Mouse (Mus musculus) hindbrain, postnatal 0 days (tissue): ENCODE results near the gene Igsf11. TPM values are rescaled to one million over a fixed set of nuclear protein-coding genes. Genes with fewer than 3 reads are reported as not detected.

Experiments
- ATAC-seq: fragments of 200-750 bp; cut with Nextera tagmentation; 2 replicates; pipeline ENCODE4 v1.8.0; 2017; ENCODE audit warnings: mild to moderate bottlenecking, moderate TSS enrichment, moderate library complexity
- DNase-seq: peaks from one replicate; pipeline ENCODE4 v3.0.0-alpha.2; 2015; ENCODE audit warnings: low spot score
- H3K27ac ChIP-seq: fragments of 300-500 bp; sonication (generic); 2 replicates; pipeline ENCODE4 v1.5.1; 2014; ENCODE audit warnings: mild to moderate bottlenecking
- H3K27me3 ChIP-seq: fragments of 300-500 bp; sonication (generic); 2 replicates; pipeline ENCODE4 v1.6.1; 2014; ENCODE audit warnings: low read length, mixed read lengths; ENCODE audit not compliant: insufficient read depth
- H3K36me3 ChIP-seq: fragments of 300-500 bp; sonication (generic); 2 replicates; pipeline ENCODE4 v1.6.1; 2014; ENCODE audit warnings: low read length, mixed read lengths; ENCODE audit not compliant: insufficient read depth
- H3K4me1 ChIP-seq: fragments of 300-500 bp; sonication (generic); 2 replicates; pipeline ENCODE4 v1.6.1; 2014; ENCODE audit warnings: antibody characterized with exemption, low read length, mixed read lengths; ENCODE audit not compliant: insufficient read depth
- H3K4me2 ChIP-seq: fragments of 300-500 bp; sonication (generic); 2 replicates; pipeline ENCODE4 v1.6.1; 2014; ENCODE audit warnings: low read depth, mild to moderate bottlenecking, low read length, moderate library complexity, mixed read lengths
- H3K4me3 ChIP-seq: fragments of 300-500 bp; sonication (generic); 2 replicates; pipeline ENCODE4 v1.5.1; 2014; ENCODE audit warnings: low read length
- H3K9ac ChIP-seq: fragments of 300-500 bp; sonication (generic); replicated peaks from 2 replicates; pipeline ENCODE4 v1.6.1; 2014; ENCODE audit warnings: mild to moderate bottlenecking, low read length, moderate library complexity, mixed read lengths
- H3K9me3 ChIP-seq: fragments of 300-500 bp; sonication (generic); 2 replicates; pipeline ENCODE4 v1.6.1; 2016; ENCODE audit warnings: low read length, mixed read lengths
- CTCF ChIP-seq: IDR thresholded peaks from 2 replicates; pipeline ENCODE4 v1.5.1; 2016; ENCODE audit warnings: antibody characterized with exemption, control low read depth, low read depth
- WGBS: fragments of 180-500 bp; shearing (Covaris S2); extraction: QIAGEN DNeasy Blood & Tissue Kit; methylation state at CpG from one replicate; pipeline ENCODE4 v1.1.7; 2014; 5-methylcytosine and 5-hydroxymethylcytosine counted together
- polyA plus RNA-seq: library from polyadenylated mRNA; unstranded; fragments of >200 nt; fragmentation: Nextera tagmentation; extraction: Ambion mirVana; gene quantifications from 2 replicates; pipeline ENCODE4 v1.2.1, GENCODE M21; 2015
- total RNA-seq: library from RNA; depleted of rRNA; stranded (reverse); fragments of >200 nt; gene quantifications from 2 replicates; pipeline ENCODE4 v1.2.3, GENCODE M21; 2014

Gene Igsf11
- total and polyA plus RNA-seq, 2 experiments from 2014 or later, result 4.9 to 24.5 TPM

DNA sequence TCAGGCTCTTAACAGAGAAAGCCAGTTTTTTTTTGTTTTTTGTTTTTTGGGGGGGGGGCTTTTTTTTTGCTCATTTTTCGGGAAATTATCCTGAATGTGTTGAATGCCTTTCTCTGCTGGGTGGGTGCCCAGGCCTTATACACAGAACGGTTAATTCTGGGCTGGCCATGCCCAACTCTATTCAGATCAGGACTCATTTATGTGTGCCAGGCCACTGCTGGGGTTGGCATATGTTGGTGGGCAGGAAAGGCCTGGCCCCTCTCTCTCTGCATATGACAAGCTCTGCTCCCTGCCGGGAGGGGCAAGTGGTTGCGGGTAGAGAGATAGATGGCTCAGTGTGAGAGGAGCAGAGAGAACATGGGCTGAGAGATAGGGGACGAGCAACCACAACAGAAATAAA is 62.8 kb downstream of the Igsf11 start:
- Histone ChIP-seq H3K9me3 (no peaks in the 10 kb centered on the region), H3K36me3 (no peaks in the 10 kb centered on the region), H3K9ac (no peak overlapping the region), H3K27ac (no peak overlapping the region), H3K4me1 (peaks cover 7% of the 10 kb centered on the region; the same call in 1 of the 2 replicates), H3K4me3 (no peak overlapping the region), H3K4me2 (no peak overlapping the region), H3K27me3 (no peaks in the 10 kb centered on the region)
- ATAC-seq, result peak; percentile 97
- TF ChIP-seq CTCF, result no peak
- DNase-seq, result peak; percentile 88
- WGBS, result 45% methylated on average over 5 of the region's 5 CpGs

GRCm38 (mm10) chr16:38958801-38959200 is 66.3 kb downstream of the Igsf11 start:
- DNase-seq, result no peak
- Histone ChIP-seq H3K9me3 (no peaks in the 10 kb centered on the region), H3K9ac (no peak overlapping the region), H3K4me1 (peaks cover 7% of the 10 kb centered on the region; the same call in 1 of the 2 replicates), H3K27me3 (no peaks in the 10 kb centered on the region), H3K4me2 (no peak overlapping the region), H3K36me3 (no peaks in the 10 kb centered on the region), H3K27ac (no peak overlapping the region), H3K4me3 (no peak overlapping the region)
- ATAC-seq, result no peak
- WGBS, result 63% methylated on average over 9 of the region's 9 CpGs
- no peak for TF ChIP-seq CTCF

DNA sequence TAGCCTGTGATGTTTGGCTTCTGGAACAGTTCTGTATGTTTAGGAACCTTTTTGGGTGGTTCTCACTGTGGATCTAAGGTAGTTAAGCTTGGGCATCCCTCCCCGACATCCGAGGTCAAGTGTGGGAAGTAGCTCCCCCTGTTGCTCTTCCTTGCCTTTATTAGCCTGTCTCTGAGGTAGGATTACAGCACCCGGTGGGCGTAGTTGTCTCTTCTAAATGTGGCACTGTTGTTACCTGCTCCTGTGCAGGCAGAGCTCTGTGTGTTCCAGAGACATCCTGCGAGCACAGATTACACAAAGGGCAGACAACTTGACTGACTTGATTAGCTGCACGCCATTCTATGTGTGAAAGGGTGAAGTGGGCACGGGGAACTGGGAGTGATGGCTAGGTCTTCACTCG is 68.1 kb downstream of the Igsf11 start:
- Histone ChIP-seq H3K4me3 (no peak overlapping the region), H3K9me3 (no peaks in the 10 kb centered on the region), H3K27ac (no peak overlapping the region), H3K4me1 (no peaks in the 10 kb centered on the region), H3K36me3 (no peaks in the 10 kb centered on the region), H3K4me2 (no peak overlapping the region), H3K9ac (no peak overlapping the region), H3K27me3 (no peaks in the 10 kb centered on the region)
- no peak for TF ChIP-seq CTCF
- ATAC-seq (no peak), DNase-seq (no peak)
- WGBS, result 77% methylated on average over 8 of the region's 8 CpGs

DNA sequence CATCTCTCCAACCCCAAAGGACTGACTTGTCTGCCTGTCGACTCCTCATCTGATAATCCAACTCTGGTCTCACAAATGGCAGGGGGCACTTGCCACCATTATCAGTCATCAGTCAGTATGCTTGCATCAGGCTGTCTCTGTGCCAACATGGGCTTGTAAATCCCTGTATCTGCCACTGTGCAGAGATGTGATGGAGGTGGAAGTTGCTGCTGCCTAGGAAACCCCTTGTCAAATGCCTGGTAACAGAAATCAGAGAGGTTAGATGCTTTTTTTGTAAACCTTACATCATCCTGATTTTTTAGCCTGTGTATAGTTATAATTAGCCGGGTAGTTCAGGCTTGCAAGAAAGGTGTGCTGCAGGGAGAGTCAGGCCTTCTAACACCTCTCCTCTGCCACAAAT is 69.4 kb downstream of the Igsf11 start:
- ATAC-seq (no peak), DNase-seq (no peak)
- Histone ChIP-seq H3K27ac (no peak overlapping the region), H3K9ac (no peak overlapping the region), H3K9me3 (no peaks in the 10 kb centered on the region), H3K4me3 (no peak overlapping the region), H3K4me1 (no peaks in the 10 kb centered on the region), H3K4me2 (no peak overlapping the region), H3K27me3 (no peaks in the 10 kb centered on the region), H3K36me3 (no peaks in the 10 kb centered on the region)
- no peak for TF ChIP-seq CTCF
- 85% methylated on average over 2 of the region's 2 CpGs for WGBS

GRCm38 (mm10) chr16:38962695-38963094 is 70.2 kb downstream of the Igsf11 start:
- WGBS, result 63% methylated on average over 9 of the region's 9 CpGs
- Histone ChIP-seq H3K27ac (no peak overlapping the region), H3K4me1 (no peaks in the 10 kb centered on the region), H3K4me2 (no peak overlapping the region), H3K4me3 (no peak overlapping the region), H3K27me3 (no peaks in the 10 kb centered on the region), H3K9ac (no peak overlapping the region), H3K36me3 (no peaks in the 10 kb centered on the region), H3K9me3 (no peaks in the 10 kb centered on the region)
- DNase-seq, result no peak
- no peak for ATAC-seq
- TF ChIP-seq CTCF, result no peak

- H3K36me3 ChIP-seq, result no peaks in the 10 kb centered on the region
- WGBS, result 79% methylated on average over 10 of the region's 10 CpGs
- no peak overlapping the region for H3K4me3 ChIP-seq
- DNase-seq (no peak), ATAC-seq (no peak)
- no peak for TF ChIP-seq CTCF
- no peak overlapping the region for H3K9ac ChIP-seq
- no peaks in the 10 kb centered on the region for H3K9me3 ChIP-seq
- H3K4me1 ChIP-seq, result no peaks in the 10 kb centered on the region
- H3K4me2 ChIP-seq, result no peak overlapping the region
- no peak overlapping the region for H3K27ac ChIP-seq
- no peaks in the 10 kb centered on the region for H3K27me3 ChIP-seq
These were observed 74.6 kb downstream of the Igsf11 start for GRCm38 (mm10) chr16:38967026-38967425.

GRCm38 (mm10) chr16:38976151-38976550 is 83.7 kb downstream of the Igsf11 start:
- H3K4me3 ChIP-seq, result no peak overlapping the region
- no peaks in the 10 kb centered on the region for H3K4me1 ChIP-seq
- ATAC-seq, result no peak
- WGBS, result 76% methylated on average over 13 of the region's 13 CpGs
- no peak overlapping the region for H3K9ac ChIP-seq
- DNase-seq, result no peak
- H3K27ac ChIP-seq, result no peak overlapping the region
- H3K4me2 ChIP-seq, result no peak overlapping the region
- no peaks in the 10 kb centered on the region for H3K36me3 ChIP-seq
- no peak for TF ChIP-seq CTCF
- no peaks in the 10 kb centered on the region for H3K27me3 ChIP-seq
- H3K9me3 ChIP-seq, result no peaks in the 10 kb centered on the region

- no peak overlapping the region for H3K4me2 ChIP-seq
- 86% methylated on average over 2 of the region's 2 CpGs for WGBS
- no peak overlapping the region for H3K9ac ChIP-seq
- TF ChIP-seq CTCF, result no peak
- H3K9me3 ChIP-seq, result no peaks in the 10 kb centered on the region
- H3K27me3 ChIP-seq, result no peaks in the 10 kb centered on the region
- no peak for DNase-seq
- H3K36me3 ChIP-seq, result no peaks in the 10 kb centered on the region
- no peak for ATAC-seq
- no peaks in the 10 kb centered on the region for H3K4me1 ChIP-seq
- no peak overlapping the region for H3K4me3 ChIP-seq
- no peak overlapping the region for H3K27ac ChIP-seq
These were observed 86.1 kb downstream of the Igsf11 start for GRCm38 (mm10) chr16:38978546-38978945.
